Mouse (Mus musculus) heart, postnatal 36 days (tissue): ENCODE results near the gene Fau. TPM values are rescaled to one million over a fixed set of nuclear protein-coding genes. Genes with fewer than 3 reads are reported as not detected.
A peak's percentile ranks its signal among the peaks of the same experiment; 100 is the strongest.

Source experiments
- DNase-seq, 2 experiments: peaks; one replicate each; pipeline ENCODE4 v3.0.0; 2021 to 2022
- intact Hi-C: fragments of 180-260 bp; cut with DNase I; formaldehyde crosslinking; loops from one replicate; pipeline ENCODE4 v1.15.1; 2025
- total RNA-seq, 2 experiments: library from RNA; stranded (reverse); gene quantifications; 2 replicates each; pipeline ENCODE4 v1.2.3; 2021

The Fau gene
- total RNA-seq: 100 to 1,000 TPM; 556 to 559 TPM

- peak; percentile 98 to 99 for DNase-seq
- intact Hi-C loops: loop anchor here (1.0 kb wide), 1 partner anchor 27 kb away; the partner anchor contains the start of genes Cdca5 and Zfpl1
Observed at GRCm38 (mm10) chr19:6057313-6058096, at the start of gene Fau, which contains the start of gene Mrpl49. Gene Fau (plus strand): TSS chr19:6057844. Gene Mrpl49 (minus strand): TSS chr19:6057785.

- intact Hi-C loops: no loop called here
Observed at GRCm38 (mm10) chr19:6009137-6009536, 48.5 kb upstream of the Fau start.

GRCm38 (mm10) chr19:6013691-6014090 lies 44.0 kb upstream of the Fau start:
- no peak for DNase-seq
- intact Hi-C loops: no loop called here

More at GRCm38 (mm10) chr19:6009137-6009536, 48.5 kb upstream of the Fau start:
- no peak for DNase-seq

- peak; percentile 51 to 63 for DNase-seq
- intact Hi-C loops: loop anchor here (5.0 kb wide), 1 partner anchor 228 kb away; no protein-coding TSS in a partner anchor
Observed at GRCm38 (mm10) chr19:6014991-6015510, 42.6 kb upstream of the Fau start.

- peak; percentile 71 to 83 for DNase-seq
- intact Hi-C loops: loop anchor here (5.0 kb wide), 1 partner anchor 228 kb away; no protein-coding TSS in a partner anchor
Observed at GRCm38 (mm10) chr19:6015511-6016315, 41.9 kb upstream of the Fau start, which contains the start of gene Capn1. Gene Capn1 (minus strand): TSS chr19:6015897.

- DNase-seq: no peak
- intact Hi-C loops: loop anchor here (5.0 kb wide), 1 partner anchor 229 kb away; no protein-coding TSS in a partner anchor
Observed at GRCm38 (mm10) chr19:6016532-6016931, 41.1 kb upstream of the Fau start.

GRCm38 (mm10) chr19:6018142-6019089 lies 39.2 kb upstream of the Fau start:
- intact Hi-C loops: loop anchor here (1.0 to 5.0 kb wide), 3 partner anchors 53 to 231 kb away; partner anchors contain the start of gene Cdc42ep2

GRCm38 (mm10) chr19:6020276-6020675 lies 37.4 kb upstream of the Fau start:
- intact Hi-C loops: no loop called here
- no peak for DNase-seq

More at GRCm38 (mm10) chr19:6018142-6019089, 39.2 kb upstream of the Fau start:
- peak; percentile 86 to 92 for DNase-seq

- no peak for DNase-seq
Observed at GRCm38 (mm10) chr19:6023059-6023458, 34.6 kb upstream of the Fau start.

GRCm38 (mm10) chr19:6023930-6024329 lies 33.7 kb upstream of the Fau start:
- intact Hi-C loops: no loop called here
- no peak for DNase-seq

More at GRCm38 (mm10) chr19:6023059-6023458, 34.6 kb upstream of the Fau start:
- intact Hi-C loops: no loop called here

GRCm38 (mm10) chr19:6028991-6029390 lies 28.7 kb upstream of the Fau start:
- DNase-seq: no peak
- intact Hi-C loops: no loop called here

- no peak for DNase-seq
- intact Hi-C loops: no loop called here
Observed at GRCm38 (mm10) chr19:6029426-6029825, 28.2 kb upstream of the Fau start.

- intact Hi-C loops: no loop called here
- DNase-seq: no peak
Observed at GRCm38 (mm10) chr19:6030520-6031280, 26.9 kb upstream of the Fau start.

GRCm38 (mm10) chr19:6035966-6036585 lies 21.6 kb upstream of the Fau start:
- intact Hi-C loops: no loop called here

GRCm38 (mm10) chr19:6037695-6038094 lies 19.9 kb upstream of the Fau start:
- intact Hi-C loops: no loop called here

More at GRCm38 (mm10) chr19:6035966-6036585, 21.6 kb upstream of the Fau start:
- DNase-seq: no peak

GRCm38 (mm10) chr19:6038326-6038725 lies 19.3 kb upstream of the Fau start:
- intact Hi-C loops: no loop called here
- no peak for DNase-seq

More at GRCm38 (mm10) chr19:6037695-6038094, 19.9 kb upstream of the Fau start:
- DNase-seq: no peak

- intact Hi-C loops: loop anchor here (5.0 kb wide), 1 partner anchor 73 kb away; no protein-coding TSS in a partner anchor
- DNase-seq: no peak
Observed at GRCm38 (mm10) chr19:6040002-6040401, 17.6 kb upstream of the Fau start.

- no peak for DNase-seq
- intact Hi-C loops: loop anchor here (5.0 kb wide), 1 partner anchor 75 kb away; no protein-coding TSS in a partner anchor
Observed at GRCm38 (mm10) chr19:6042293-6042692, 15.4 kb upstream of the Fau start.
